Comparison of ENCODE assay signal across 9 mouse cellular contexts in genomic region chr10:38269136-38269535, GRCm38 (mm10).
DNase-seq lines count a peak whose midpoint lies in the region; ATAC-seq and TF ChIP-seq lines count a peak whose summit lies in the region.
"Had no signal": no experiment of that assay in that cellular context is flagged by ENCODE, and none has a peak within 500 bp of the region (broad histone marks: within the 10 kb centered on the region; RNA-seq: fewer than 3 reads in every experiment).

No protein-coding gene starts in this region.

- TF ChIP-seq POLR2A in brain, embryonic 14.5 days (IDR thresholded peaks at IDR 0.05; ENCODE audit: borderline replicate concordance, extremely low read depth, insufficient read depth, insufficient read length, poor library complexity, severe bottlenecking) = no peak

- peak; percentile 3 to 49 for DNase-seq in adrenal gland, adult (ENCODE audit: inconsistent age in 2 of 2, low spot score in 1 of 2)
- no peak for DNase-seq in adrenal gland, adult 18-20 months (ENCODE audit: low spot score in 2 of 2)
- no peak for DNase-seq in layer of hippocampus, adult 2 months (ENCODE audit: low spot score in 2 of 2)
- no peak for DNase-seq in layer of hippocampus, adult 9-10 months (ENCODE audit: low spot score)
- DNase-seq in brain, embryonic 14.5 days (ENCODE audit: low read depth) = peak; percentile 17
- DNase-seq in lung, postnatal 10 days = peak; percentile 23

- H3K27me3 ChIP-seq in hindbrain, embryonic 13.5 days = no peaks in the 10 kb centered on the region
- no peaks in the 10 kb centered on the region for H3K27me3 ChIP-seq in neural tube, embryonic 15.5 days (replicated peaks)
- H3K27me3 ChIP-seq: heart, embryonic 15.5 days had no signal

- no peak overlapping the region for H3K27ac ChIP-seq in layer of hippocampus, adult 2 months
- no peak overlapping the region for H3K27ac ChIP-seq in hindbrain, embryonic 13.5 days
- no peak overlapping the region for H3K27ac ChIP-seq in neural tube, embryonic 15.5 days (replicated peaks)
- H3K27ac ChIP-seq: heart, embryonic 15.5 days had no signal

- ATAC-seq in hindbrain, embryonic 13.5 days (ENCODE audit: low FRiP score) = no peak
- no peak for ATAC-seq in neural tube, embryonic 15.5 days (ENCODE audit: low FRiP score)

- H3K36me3 ChIP-seq in hindbrain, embryonic 13.5 days = no peaks in the 10 kb centered on the region
- H3K36me3 ChIP-seq in neural tube, embryonic 15.5 days = no peaks in the 10 kb centered on the region
- H3K36me3 ChIP-seq: heart, embryonic 15.5 days had no signal

- peak; percentile 60 for TF ChIP-seq CTCF in layer of hippocampus, adult 2 months (conservative IDR thresholded peaks at IDR 0.05)
- TF ChIP-seq CTCF in brain, embryonic 14.5 days (IDR thresholded peaks at IDR 0.05; ENCODE audit: borderline replicate concordance, extremely low read depth, insufficient read depth, insufficient read length) = no peak

- no peak overlapping the region for H3K4me3 ChIP-seq in layer of hippocampus, adult 2 months
- no peak overlapping the region for H3K4me3 ChIP-seq in hindbrain, embryonic 13.5 days
- no peak overlapping the region for H3K4me3 ChIP-seq in neural tube, embryonic 15.5 days (replicated peaks)
- H3K4me3 ChIP-seq: heart, embryonic 15.5 days had no signal

- H3K4me2 ChIP-seq in hindbrain, embryonic 13.5 days = no peak overlapping the region
- H3K4me2 ChIP-seq in neural tube, embryonic 15.5 days = no peak overlapping the region
- H3K4me2 ChIP-seq: heart, embryonic 15.5 days had no signal

- H3K9ac ChIP-seq in hindbrain, embryonic 13.5 days = no peak overlapping the region
- no peak overlapping the region for H3K9ac ChIP-seq in neural tube, embryonic 15.5 days (replicated peaks)
- H3K9ac ChIP-seq: heart, embryonic 15.5 days had no signal

- 94% methylated on average over 1 of the region's 1 CpGs for WGBS in hindbrain, embryonic 13.5 days
- WGBS in neural tube, embryonic 15.5 days = 96% methylated on average over 1 of the region's 1 CpGs

- H3K9me3 ChIP-seq in hindbrain, embryonic 13.5 days = no peaks in the 10 kb centered on the region
- H3K9me3 ChIP-seq in neural tube, embryonic 15.5 days (replicated peaks) = no peaks in the 10 kb centered on the region
- H3K9me3 ChIP-seq: heart, embryonic 15.5 days had no signal

- no peaks in the 10 kb centered on the region for H3K4me1 ChIP-seq in hindbrain, embryonic 13.5 days (replicated peaks)
- no peaks in the 10 kb centered on the region for H3K4me1 ChIP-seq in neural tube, embryonic 15.5 days
- H3K4me1 ChIP-seq: heart, embryonic 15.5 days had no signal

Comparison
In these comparisons a context has a peak if more than half of its experiments do, and no peak if none do; other contexts are left out.
1. DNase-seq: peak in adrenal gland, adult (2 of 2), brain, embryonic 14.5 days (single experiment) and lung, postnatal 10 days (single experiment); none in adrenal gland, adult 18-20 months (0 of 2), layer of hippocampus, adult 2 months (0 of 2) and layer of hippocampus, adult 9-10 months (single experiment).